Mouse (Mus musculus): ENCODE data around the gene Ipo4. TPM values are rescaled to one million over a fixed set of nuclear protein-coding genes. Genes with fewer than 3 reads are reported as not detected.

The Ipo4 gene
- polyA plus RNA-seq, 1 experiment: 184 TPM

GRCm38 (mm10) chr14:55628077-55628827, 7.5 kb downstream of the Ipo4 start:
- TF ChIP-seq CTCF (IDR thresholded peaks at IDR 0.05; ENCODE audit: borderline replicate concordance, extremely low read depth, insufficient read depth, insufficient read length) (no peak), POLR2A (IDR thresholded peaks at IDR 0.05; ENCODE audit: borderline replicate concordance, extremely low read depth, insufficient read depth, insufficient read length, poor library complexity, severe bottlenecking) (no peak)
- DNase-seq (ENCODE audit: low read depth): no peak

DNA sequence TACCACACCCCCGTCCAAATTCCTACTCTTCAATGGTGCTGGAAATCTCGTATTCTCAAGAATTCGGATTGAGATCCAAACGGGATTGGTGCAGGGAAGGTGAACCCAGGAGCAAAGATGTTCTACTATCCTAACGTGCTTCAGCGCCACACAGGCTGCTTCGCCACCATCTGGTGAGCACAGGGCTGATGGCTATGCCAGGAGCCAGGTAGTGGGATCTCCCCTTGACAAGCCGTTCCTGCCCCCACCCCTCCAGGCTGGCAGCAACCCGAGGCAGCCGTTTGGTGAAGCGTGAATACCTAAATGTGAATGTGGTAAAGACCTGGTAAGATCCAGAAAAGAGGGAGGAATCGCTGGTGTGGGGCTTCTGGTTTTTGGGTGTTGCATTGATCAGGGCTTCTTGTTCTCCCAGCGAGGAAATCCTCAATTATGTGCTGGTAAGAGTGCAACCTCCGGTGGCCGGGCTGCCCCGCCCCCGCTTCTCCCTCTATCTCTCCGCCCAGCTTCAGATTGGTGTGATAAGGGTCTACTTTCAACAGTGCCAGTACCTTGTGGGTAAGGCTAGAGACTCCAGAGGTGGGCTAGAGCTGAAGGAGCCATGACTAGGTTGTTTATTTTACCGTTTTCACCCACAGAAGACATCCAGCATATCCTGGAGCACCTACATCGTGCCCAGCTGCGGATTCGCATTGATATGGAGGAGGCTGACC, 17.1 kb downstream of the Ipo4 start:
- DNase-seq (ENCODE audit: low read depth): peak; percentile 25
- TF ChIP-seq CTCF (IDR thresholded peaks at IDR 0.05; ENCODE audit: borderline replicate concordance, extremely low read depth, insufficient read depth, insufficient read length) (no peak), POLR2A (IDR thresholded peaks at IDR 0.05; ENCODE audit: borderline replicate concordance, extremely low read depth, insufficient read depth, insufficient read length, poor library complexity, severe bottlenecking) (no peak)

- TF ChIP-seq CTCF (IDR thresholded peaks at IDR 0.05; ENCODE audit: borderline replicate concordance, extremely low read depth, insufficient read depth, insufficient read length) (no peak), POLR2A (IDR thresholded peaks at IDR 0.05; ENCODE audit: borderline replicate concordance, extremely low read depth, insufficient read depth, insufficient read length, poor library complexity, severe bottlenecking) (no peak)
- peak; percentile 82 for DNase-seq (ENCODE audit: low read depth)
Observed at GRCm38 (mm10) chr14:55617822-55618221, 17.9 kb downstream of the Ipo4 start, which contains the start of gene Rec8. Gene Rec8, plus strand, starts transcription at chr14:55618037.

DNA sequence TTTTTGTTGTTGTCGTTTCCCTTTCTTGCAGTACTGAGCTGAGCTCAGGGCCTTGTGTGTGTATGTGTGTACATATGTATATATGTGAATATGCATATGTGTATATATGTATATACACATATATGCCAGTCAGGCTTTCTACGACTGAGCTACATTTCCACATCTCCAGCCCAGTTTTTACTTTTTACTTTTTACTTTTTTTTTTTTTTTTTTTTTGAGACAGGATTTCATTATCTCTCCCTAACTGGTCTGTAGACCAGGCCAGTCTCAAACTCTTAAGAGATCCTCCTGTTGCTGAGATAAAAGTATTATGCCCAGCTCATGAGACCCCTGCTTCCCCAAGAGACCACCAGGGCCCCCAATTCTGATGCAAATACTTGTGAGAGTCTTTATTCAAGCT, 18.9 kb downstream of the Ipo4 start:
- no peak for TF ChIP-seq POLR2A (IDR thresholded peaks at IDR 0.05; ENCODE audit: borderline replicate concordance, extremely low read depth, insufficient read depth, insufficient read length, poor library complexity, severe bottlenecking)
- no peak for TF ChIP-seq CTCF (IDR thresholded peaks at IDR 0.05; ENCODE audit: borderline replicate concordance, extremely low read depth, insufficient read depth, insufficient read length)

GRCm38 (mm10) chr14:55615876-55616275, 19.9 kb downstream of the Ipo4 start:
- TF ChIP-seq CTCF (IDR thresholded peaks at IDR 0.05; ENCODE audit: borderline replicate concordance, extremely low read depth, insufficient read depth, insufficient read length) (no peak), POLR2A (IDR thresholded peaks at IDR 0.05; ENCODE audit: borderline replicate concordance, extremely low read depth, insufficient read depth, insufficient read length, poor library complexity, severe bottlenecking) (no peak)
- no peak for DNase-seq (ENCODE audit: low read depth)

More for the DNA sequence above, 18.9 kb downstream of the Ipo4 start:
- no peak for DNase-seq (ENCODE audit: low read depth)

- no peak for DNase-seq (ENCODE audit: low read depth)
Observed at GRCm38 (mm10) chr14:55614565-55615178, 21.1 kb downstream of the Ipo4 start.

GRCm38 (mm10) chr14:55613346-55613745, 22.4 kb downstream of the Ipo4 start:
- no peak for TF ChIP-seq POLR2A (IDR thresholded peaks at IDR 0.05; ENCODE audit: borderline replicate concordance, extremely low read depth, insufficient read depth, insufficient read length, poor library complexity, severe bottlenecking)
- no peak for TF ChIP-seq CTCF (IDR thresholded peaks at IDR 0.05; ENCODE audit: borderline replicate concordance, extremely low read depth, insufficient read depth, insufficient read length)
- DNase-seq (ENCODE audit: low read depth): no peak

More at GRCm38 (mm10) chr14:55614565-55615178, 21.1 kb downstream of the Ipo4 start:
- no peak for TF ChIP-seq CTCF (IDR thresholded peaks at IDR 0.05; ENCODE audit: borderline replicate concordance, extremely low read depth, insufficient read depth, insufficient read length)
- TF ChIP-seq POLR2A (IDR thresholded peaks at IDR 0.05; ENCODE audit: borderline replicate concordance, extremely low read depth, insufficient read depth, insufficient read length, poor library complexity, severe bottlenecking): no peak

DNA sequence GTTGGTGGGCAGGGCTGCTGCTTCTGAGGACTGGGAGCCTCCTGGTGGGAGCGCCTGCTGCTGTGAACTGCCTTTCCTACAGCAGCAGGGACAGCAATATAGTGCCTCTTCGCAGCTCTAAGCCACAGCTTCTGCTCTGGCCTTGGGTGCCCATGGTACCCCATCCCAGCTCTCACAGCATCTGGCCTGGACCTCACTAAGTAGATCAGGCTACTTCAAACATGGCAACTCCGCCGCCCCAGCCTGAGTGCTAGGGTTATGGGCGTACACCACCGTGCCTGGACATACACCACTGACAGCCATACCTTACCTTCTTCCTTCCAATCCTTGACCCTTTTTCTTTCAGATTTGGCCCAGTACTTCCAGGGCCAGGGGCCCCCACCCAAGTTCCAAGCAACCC, 27.4 kb downstream of the Ipo4 start:
- no peak for DNase-seq (ENCODE audit: low read depth)

DNA sequence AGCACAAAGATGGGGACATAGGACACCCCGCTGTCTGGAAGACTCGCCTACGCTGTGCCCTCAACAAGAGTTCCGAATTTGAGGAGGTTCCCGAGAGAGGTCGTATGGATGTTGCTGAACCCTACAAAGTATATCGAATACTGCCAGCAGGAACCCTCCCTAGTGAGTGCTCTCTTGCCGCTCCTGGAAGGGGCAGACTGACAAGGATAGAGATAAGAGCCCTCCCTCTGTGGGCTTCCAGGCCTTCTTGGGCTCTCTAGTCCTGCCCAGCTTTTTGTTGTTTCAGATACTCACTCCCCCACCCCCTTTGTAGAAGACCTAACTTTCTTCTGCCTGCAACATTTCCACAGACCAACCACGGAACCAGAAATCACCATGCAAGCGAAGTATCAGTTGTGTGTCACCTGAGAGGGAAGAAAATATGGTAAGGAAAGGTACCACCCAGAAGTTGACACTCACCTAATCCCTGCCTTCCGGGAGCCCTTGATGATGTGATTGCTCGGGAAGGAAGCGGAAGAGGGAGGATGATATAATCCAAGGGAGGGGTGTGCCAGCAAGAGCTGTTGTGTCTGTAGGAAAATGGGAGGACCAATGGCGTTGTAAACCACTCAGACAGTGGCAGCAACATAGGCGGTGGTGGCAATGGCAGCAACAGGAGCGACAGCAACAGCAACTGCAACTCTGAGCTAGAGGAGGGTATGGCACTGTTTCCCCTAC, 29.9 kb downstream of the Ipo4 start:
- DNase-seq (ENCODE audit: low read depth): no peak
- TF ChIP-seq CTCF (IDR thresholded peaks at IDR 0.05; ENCODE audit: borderline replicate concordance, extremely low read depth, insufficient read depth, insufficient read length) (no peak), POLR2A (IDR thresholded peaks at IDR 0.05; ENCODE audit: borderline replicate concordance, extremely low read depth, insufficient read depth, insufficient read length, poor library complexity, severe bottlenecking) (no peak)

More for the DNA sequence above, 27.4 kb downstream of the Ipo4 start:
- TF ChIP-seq CTCF (IDR thresholded peaks at IDR 0.05; ENCODE audit: borderline replicate concordance, extremely low read depth, insufficient read depth, insufficient read length) (no peak), POLR2A (IDR thresholded peaks at IDR 0.05; ENCODE audit: borderline replicate concordance, extremely low read depth, insufficient read depth, insufficient read length, poor library complexity, severe bottlenecking) (no peak)

GRCm38 (mm10) chr14:55604823-55605222, 30.9 kb downstream of the Ipo4 start:
- TF ChIP-seq CTCF (IDR thresholded peaks at IDR 0.05; ENCODE audit: borderline replicate concordance, extremely low read depth, insufficient read depth, insufficient read length) (no peak), POLR2A (IDR thresholded peaks at IDR 0.05; ENCODE audit: borderline replicate concordance, extremely low read depth, insufficient read depth, insufficient read length, poor library complexity, severe bottlenecking) (no peak)
- no peak for DNase-seq (ENCODE audit: low read depth)
